Mouse (Mus musculus): Measurements from ENCODE around the gene Dand5. TPM values are rescaled to one million over a fixed set of nuclear protein-coding genes. Genes with fewer than 3 reads are reported as not detected.

The Dand5 gene
- polyA plus RNA-seq, 1 experiment = 2.2 TPM

DNA sequence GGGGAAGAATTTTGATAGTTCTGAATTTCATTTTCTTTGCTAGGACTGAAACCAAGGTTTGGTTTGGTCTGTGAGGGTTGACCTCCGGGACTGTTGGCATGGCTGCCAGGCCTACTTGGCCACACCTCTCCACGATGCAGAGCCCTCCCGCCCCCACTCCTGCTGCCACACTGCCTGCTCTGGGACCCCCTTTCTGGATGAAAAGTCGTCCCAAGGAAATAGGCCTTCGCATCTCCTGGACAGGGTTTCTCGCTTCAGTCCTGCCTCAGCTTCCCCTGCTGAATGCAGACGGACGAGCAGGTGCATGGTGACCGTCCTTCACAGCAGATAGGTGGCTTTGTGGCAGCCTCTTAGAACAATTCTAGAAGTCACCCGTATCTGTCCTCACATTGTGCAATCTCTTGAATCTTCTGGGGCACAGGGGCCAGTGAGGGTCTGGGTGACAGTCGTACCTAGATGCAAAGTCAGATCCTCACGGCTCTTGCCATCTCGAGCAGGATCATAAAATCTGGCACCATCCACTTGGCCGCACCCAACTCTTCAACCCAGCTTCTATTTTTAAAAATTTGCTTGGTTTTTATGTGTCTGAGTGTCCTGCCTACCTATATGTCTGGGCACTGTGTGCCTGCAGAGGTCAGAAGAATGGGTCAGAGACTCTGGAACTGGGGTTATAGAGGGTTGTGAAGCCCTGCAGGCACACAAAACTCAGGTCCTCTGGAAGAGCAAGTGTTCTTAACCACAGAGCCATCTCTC, 54.1 kb downstream of the Dand5 start:
- no peaks in the 10 kb centered on the region for H3K4me1 ChIP-seq (replicated peaks; ENCODE audit: control insufficient read depth, insufficient read depth, low read length)
- no peak for DNase-seq
- no peak overlapping the region for H3K27ac ChIP-seq (ENCODE audit: control insufficient read depth, insufficient read depth, low read length)
- H3K4me3 ChIP-seq (ENCODE audit: control insufficient read depth, insufficient read depth, low read length) = no peak overlapping the region
- H3K36me3 ChIP-seq (ENCODE audit: control insufficient read depth, insufficient read depth, low read length) = no peaks in the 10 kb centered on the region
- 93% methylated on average over 14 of the region's 14 CpGs for WGBS
- H3K27me3 ChIP-seq (ENCODE audit: control insufficient read depth, insufficient read depth, low read length) = no peaks in the 10 kb centered on the region
- TF ChIP-seq POLR2A (IDR thresholded peaks at IDR 0.05; ENCODE audit: control insufficient read depth, extremely low read depth, insufficient read depth, low read length, poor library complexity) (no peak), CTCF (IDR thresholded peaks at IDR 0.05; ENCODE audit: borderline replicate concordance, control insufficient read depth, extremely low read depth, insufficient read depth, low read length, poor library complexity) (no peak)

DNA sequence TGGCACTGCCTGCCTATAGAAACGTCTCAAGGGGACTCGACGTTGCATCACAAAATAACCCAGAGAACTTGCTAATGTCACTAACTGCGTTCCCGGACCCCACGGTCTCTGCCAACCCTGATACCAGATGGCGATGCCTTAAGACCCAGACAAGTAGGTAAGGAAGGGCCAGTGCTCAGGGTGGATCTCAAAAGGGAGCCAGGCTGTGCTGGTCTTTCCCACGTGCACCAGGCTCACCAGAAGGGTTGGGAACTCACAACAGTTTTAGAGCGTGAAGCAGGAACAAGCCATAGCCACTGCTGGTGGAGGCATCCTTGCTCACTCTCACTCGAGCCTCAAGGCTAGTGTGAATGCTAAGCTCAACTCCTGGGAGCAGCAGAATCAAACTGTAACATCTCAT, 55.4 kb downstream of the Dand5 start:
- 94% methylated on average over 10 of the region's 10 CpGs for WGBS
- H3K36me3 ChIP-seq (ENCODE audit: control insufficient read depth, insufficient read depth, low read length) = no peaks in the 10 kb centered on the region
- no peaks in the 10 kb centered on the region for H3K4me1 ChIP-seq (replicated peaks; ENCODE audit: control insufficient read depth, insufficient read depth, low read length)
- H3K27me3 ChIP-seq (ENCODE audit: control insufficient read depth, insufficient read depth, low read length) = no peaks in the 10 kb centered on the region
- H3K4me3 ChIP-seq (ENCODE audit: control insufficient read depth, insufficient read depth, low read length) = no peak overlapping the region
- no peak for TF ChIP-seq CTCF (IDR thresholded peaks at IDR 0.05; ENCODE audit: borderline replicate concordance, control insufficient read depth, extremely low read depth, insufficient read depth, low read length, poor library complexity)
- TF ChIP-seq POLR2A (IDR thresholded peaks at IDR 0.05; ENCODE audit: control insufficient read depth, extremely low read depth, insufficient read depth, low read length, poor library complexity) = no peak
- no peak for DNase-seq
- H3K27ac ChIP-seq (ENCODE audit: control insufficient read depth, insufficient read depth, low read length) = no peak overlapping the region

DNA sequence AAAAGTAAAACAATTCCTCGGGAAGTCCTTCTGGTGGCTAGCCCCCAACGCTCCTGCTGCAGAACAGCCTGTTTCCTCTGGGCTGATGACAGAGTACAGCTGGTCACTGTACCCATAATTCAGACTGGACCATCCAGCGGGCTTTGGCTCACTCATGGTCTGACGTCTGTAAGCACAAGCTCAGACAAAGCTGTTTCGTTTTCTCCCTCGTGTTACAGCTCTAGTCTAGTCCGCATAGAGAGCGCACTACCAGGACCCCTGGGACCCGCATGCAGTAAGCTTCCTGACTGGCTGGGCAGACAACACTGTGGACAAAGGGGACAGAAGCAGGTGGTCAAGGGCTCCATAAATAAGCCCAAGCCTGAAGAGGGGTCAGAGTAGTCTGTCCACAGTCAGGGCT, 56.2 kb downstream of the Dand5 start:
- Histone ChIP-seq H3K27ac (ENCODE audit: control insufficient read depth, insufficient read depth, low read length) (no peak overlapping the region), H3K4me3 (ENCODE audit: control insufficient read depth, insufficient read depth, low read length) (no peak overlapping the region), H3K4me1 (replicated peaks; ENCODE audit: control insufficient read depth, insufficient read depth, low read length) (no peaks in the 10 kb centered on the region), H3K27me3 (ENCODE audit: control insufficient read depth, insufficient read depth, low read length) (no peaks in the 10 kb centered on the region), H3K36me3 (ENCODE audit: control insufficient read depth, insufficient read depth, low read length) (no peaks in the 10 kb centered on the region)
- WGBS = 94% methylated on average over 9 of the region's 9 CpGs
- no peak for DNase-seq
- no peak for TF ChIP-seq POLR2A (IDR thresholded peaks at IDR 0.05; ENCODE audit: control insufficient read depth, extremely low read depth, insufficient read depth, low read length, poor library complexity)
- TF ChIP-seq CTCF (IDR thresholded peaks at IDR 0.05; ENCODE audit: borderline replicate concordance, control insufficient read depth, extremely low read depth, insufficient read depth, low read length, poor library complexity) = no peak

DNA sequence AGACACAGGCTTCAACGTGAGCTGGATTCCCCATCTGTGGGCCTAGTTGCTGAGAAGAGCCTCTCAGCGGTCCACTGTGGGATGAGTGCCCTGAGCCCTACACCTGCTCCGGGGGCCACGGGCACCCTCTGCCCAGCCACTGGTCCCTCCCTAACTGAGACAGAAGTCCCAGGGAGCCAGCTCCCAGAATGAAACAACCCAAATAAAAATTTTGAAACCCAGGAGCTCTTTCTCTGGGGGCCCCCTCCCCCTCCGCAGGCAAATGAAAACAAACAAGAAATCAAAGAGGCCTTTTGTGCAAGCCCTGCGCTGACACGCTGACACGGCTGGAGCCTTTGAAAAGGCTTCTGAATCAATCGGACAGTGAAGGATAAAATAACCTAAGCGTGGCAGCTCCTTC, 57.0 kb downstream of the Dand5 start:
- Histone ChIP-seq H3K27ac (ENCODE audit: control insufficient read depth, insufficient read depth, low read length) (no peak overlapping the region), H3K4me1 (replicated peaks; ENCODE audit: control insufficient read depth, insufficient read depth, low read length) (no peaks in the 10 kb centered on the region), H3K4me3 (ENCODE audit: control insufficient read depth, insufficient read depth, low read length) (no peak overlapping the region), H3K36me3 (ENCODE audit: control insufficient read depth, insufficient read depth, low read length) (no peaks in the 10 kb centered on the region), H3K27me3 (ENCODE audit: control insufficient read depth, insufficient read depth, low read length) (no peaks in the 10 kb centered on the region)
- TF ChIP-seq POLR2A (IDR thresholded peaks at IDR 0.05; ENCODE audit: control insufficient read depth, extremely low read depth, insufficient read depth, low read length, poor library complexity) (no peak), CTCF (IDR thresholded peaks at IDR 0.05; ENCODE audit: borderline replicate concordance, control insufficient read depth, extremely low read depth, insufficient read depth, low read length, poor library complexity) (no peak)
- no peak for DNase-seq
- 95% methylated on average over 10 of the region's 10 CpGs for WGBS

Other genes with a start within 250 kb of the Dand5 start
- 29.2 and 33.7 TPM in 2 replicates for gene Ier2, start 160.0 kb downstream of the Dand5 start, polyA plus RNA-seq (2012; rRNA removed)
- 169 and 181 TPM in 2 replicates for gene Trmt1, start 136.5 kb downstream of the Dand5 start, polyA plus RNA-seq (2012; rRNA removed)
- gene Nacc1, start 135.0 kb downstream of the Dand5 start, polyA plus RNA-seq (2012; rRNA removed) = 155 and 182 TPM in 2 replicates
- gene Lyl1, start 121.4 kb downstream of the Dand5 start, polyA plus RNA-seq (2012; rRNA removed) = 7.1 and 7.5 TPM in 2 replicates
- 1.8 and 2.6 TPM in 2 replicates for gene G430095P16Rik, start 99.8 kb downstream of the Dand5 start, polyA plus RNA-seq (2012; rRNA removed)
- 17.7 and 18.2 TPM in 2 replicates for gene Nfix, start 22.5 kb downstream of the Dand5 start, polyA plus RNA-seq (2012; rRNA removed)
- gene Gadd45gip1, start 8.7 kb upstream of the Dand5 start, polyA plus RNA-seq (2012; rRNA removed) = 52.9 and 60.6 TPM in 2 replicates
- 109 and 117 TPM in 2 replicates for gene Rad23a, start 17.8 kb upstream of the Dand5 start, polyA plus RNA-seq (2012; rRNA removed)
- 182 and 186 TPM in 2 replicates for gene Calr, start 24.1 kb upstream of the Dand5 start, polyA plus RNA-seq (2012; rRNA removed)
- 93.5 and 103 TPM in 2 replicates for gene Farsa, start 34.2 kb upstream of the Dand5 start, polyA plus RNA-seq (2012; rRNA removed)
- gene Syce2, start 49.3 kb upstream of the Dand5 start, polyA plus RNA-seq (2012; rRNA removed) = 9.4 and 11.6 TPM in 2 replicates
- gene Gcdh, start 71.1 kb upstream of the Dand5 start, polyA plus RNA-seq (2012; rRNA removed) = 78.7 and 85.2 TPM in 2 replicates
- 0.13 and 0.23 TPM in 2 replicates for gene Klf1, start 79.1 kb upstream of the Dand5 start, polyA plus RNA-seq (2012; rRNA removed)
- gene Dnase2a, start 85.7 kb upstream of the Dand5 start, polyA plus RNA-seq (2012; rRNA removed) = 16.4 and 23.8 TPM in 2 replicates
- 0.35 and 0.36 TPM in 2 replicates for gene Mast1, start 114.5 kb upstream of the Dand5 start, polyA plus RNA-seq (2012; rRNA removed)
- 0.13 and 0.17 TPM in 2 replicates for gene Rtbdn, start 124.2 kb upstream of the Dand5 start, polyA plus RNA-seq (2012; rRNA removed)
- 4.3 TPM in 1 of 2 replicates, not detected in the other for gene Gm49661, start 146.6 kb upstream of the Dand5 start, polyA plus RNA-seq (2012; rRNA removed)
- gene Prdx2, start 146.8 kb upstream of the Dand5 start, polyA plus RNA-seq (2012; rRNA removed) = 162 and 183 TPM in 2 replicates
- gene Rnaseh2a, start 146.9 kb upstream of the Dand5 start, polyA plus RNA-seq (2012; rRNA removed) = 69.4 and 76.1 TPM in 2 replicates
- 125 and 128 TPM in 2 replicates for gene Junb, start 155.9 kb upstream of the Dand5 start, polyA plus RNA-seq (2012; rRNA removed)
- 7.2 and 7.4 TPM in 2 replicates for gene Hook2, start 167.8 kb upstream of the Dand5 start, polyA plus RNA-seq (2012; rRNA removed)
- 0.66 and 0.67 TPM in 2 replicates for gene Best2, start 191.7 kb upstream of the Dand5 start, polyA plus RNA-seq (2012; rRNA removed)
- gene Asna1, start 202.5 kb upstream of the Dand5 start, polyA plus RNA-seq (2012; rRNA removed) = 139 and 152 TPM in 2 replicates
- 172 and 173 TPM in 2 replicates for gene Trir, start 204.0 kb upstream of the Dand5 start, polyA plus RNA-seq (2012; rRNA removed)
- 138 and 144 TPM in 2 replicates for gene Tnpo2, start 214.1 kb upstream of the Dand5 start, polyA plus RNA-seq (2012; rRNA removed)
- 25.0 and 29.3 TPM in 2 replicates for gene Fbxw9, start 237.2 kb upstream of the Dand5 start, polyA plus RNA-seq (2012; rRNA removed)
- 1.4 TPM in 1 of 2 replicates, not detected in the other for gene Gm5741, start 245.2 kb upstream of the Dand5 start, polyA plus RNA-seq (2012; rRNA removed)
- 105 TPM in 2 replicates for gene Dhps, start 248.9 kb upstream of the Dand5 start, polyA plus RNA-seq (2012; rRNA removed)